Mouse (Mus musculus): ENCODE data around the gene Lrr1. TPM values are rescaled to one million over a fixed set of nuclear protein-coding genes. Genes with fewer than 3 reads are reported as not detected.

The Lrr1 gene
- total and polyA plus RNA-seq, 3 experiments: 14.1 to 23.1 TPM; not detected in 1

DNA sequence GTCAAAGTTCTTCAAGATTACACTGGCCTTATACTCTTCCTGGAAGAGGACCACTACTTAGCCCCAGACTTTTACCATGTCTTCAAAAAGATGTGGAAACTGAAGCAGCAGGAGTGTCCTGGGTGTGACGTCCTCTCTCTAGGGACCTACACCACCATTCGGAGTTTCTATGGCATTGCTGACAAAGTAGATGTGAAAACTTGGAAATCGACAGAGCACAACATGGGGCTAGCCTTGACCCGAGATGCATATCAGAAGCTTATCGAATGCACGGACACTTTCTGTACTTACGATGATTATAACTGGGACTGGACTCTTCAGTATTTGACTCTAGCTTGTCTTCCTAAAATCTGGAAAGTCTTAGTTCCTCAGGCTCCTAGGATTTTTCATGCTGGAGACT, 16.8 kb downstream of the Lrr1 start:
- DNase-seq (ENCODE audit: low read depth, low spot score): peak; percentile 42
- peak overlapping the region; percentile 63 for H3K27ac ChIP-seq (ENCODE audit: control insufficient read depth, low read depth, low read length)
- H3K36me3 ChIP-seq (ENCODE audit: control insufficient read depth in 1 of 2, insufficient read depth in 2 of 2, low read length in 2 of 2): peaks cover 12 to 28% of the 10 kb centered on the region in 2 experiments
- H3K9me3 ChIP-seq (replicated peaks; ENCODE audit: insufficient read depth, low read length): no peaks in the 10 kb centered on the region
- no peaks in the 10 kb centered on the region for H3K27me3 ChIP-seq (ENCODE audit: control insufficient read depth in 1 of 2, insufficient read depth in 2 of 2, low read length in 2 of 2)
- peak overlapping the region; percentile 99 for H3K9ac ChIP-seq (ENCODE audit: control insufficient read depth, low read depth, low read length, poor library complexity, severe bottlenecking)
- TF ChIP-seq JUND (IDR thresholded peaks at IDR 0.05; ENCODE audit: low read depth, low read length) (no peak), POLR2A (IDR thresholded peaks at IDR 0.05; ENCODE audit: control insufficient read depth in 1 of 2, insufficient read depth in 1 of 2, low read depth in 1 of 2, low read length in 2 of 2, poor library complexity in 1 of 2) (no peak), TCF12 (IDR thresholded peaks at IDR 0.05; ENCODE audit: low read depth, low read length) (0 out of 2 replicates have a peak, but pooled peaks have one; percentile 0), GATA1 (IDR thresholded peaks at IDR 0.05; ENCODE audit: low read depth, low read length) (no peak)
- H3K79me2 ChIP-seq (ENCODE audit: control insufficient read depth, insufficient read depth, low read length, poor library complexity): peaks cover 52% of the 10 kb centered on the region
- H3K4me3 ChIP-seq (ENCODE audit: control insufficient read depth in 1 of 2, insufficient read depth in 1 of 2, low read depth in 2 of 2, low read length in 2 of 2): peak overlapping the region; percentile 88 to 96
- H3K4me1 ChIP-seq (ENCODE audit: control insufficient read depth in 1 of 2, insufficient read depth in 2 of 2, low read length in 2 of 2): peaks cover 7 to 12% of the 10 kb centered on the region in 2 experiments

DNA sequence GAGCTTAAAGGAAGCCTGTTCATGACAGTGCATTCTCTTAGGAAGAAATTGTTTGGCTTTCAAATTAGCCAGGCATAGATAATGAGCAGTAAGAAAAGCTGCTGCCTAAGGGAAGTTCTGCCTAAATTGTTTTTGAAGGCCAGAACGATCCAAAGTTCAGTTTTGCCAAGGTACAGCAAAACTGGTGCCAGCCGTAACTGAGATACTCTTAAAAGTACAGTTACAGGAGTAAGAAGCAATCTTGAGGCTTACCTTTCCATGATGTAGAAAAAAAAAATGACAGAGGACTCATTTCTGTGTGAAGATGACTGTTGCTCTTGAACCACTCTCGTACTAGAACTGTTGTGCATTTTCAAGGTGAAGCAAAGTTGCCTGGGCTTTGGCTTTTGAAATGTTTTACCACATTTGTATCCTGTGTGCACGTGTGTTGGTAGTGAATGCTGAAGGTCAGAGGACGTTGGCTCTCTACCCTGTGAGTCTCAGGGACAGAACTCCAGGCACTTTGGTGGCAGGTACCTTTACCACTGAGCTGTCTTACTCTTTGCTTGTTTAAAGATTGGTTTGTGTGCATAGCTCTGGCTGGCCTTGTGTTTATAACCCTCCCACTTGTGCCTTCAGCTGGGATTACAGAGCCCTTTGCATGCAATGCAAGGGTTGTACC, 18.3 kb downstream of the Lrr1 start:
- H3K9ac ChIP-seq (ENCODE audit: control insufficient read depth, low read depth, low read length, poor library complexity, severe bottlenecking): peak overlapping the region; percentile 20
- H3K27ac ChIP-seq (ENCODE audit: control insufficient read depth, low read depth, low read length): 0 out of 2 replicates have a peak overlapping the region, but pooled peaks have one; percentile 1
- no peak for DNase-seq (ENCODE audit: low read depth, low spot score)
- H3K27me3 ChIP-seq (ENCODE audit: control insufficient read depth in 1 of 2, insufficient read depth in 2 of 2, low read length in 2 of 2): no peaks in the 10 kb centered on the region
- peaks cover 7 to 10% of the 10 kb centered on the region in 2 experiments for H3K4me1 ChIP-seq (ENCODE audit: control insufficient read depth in 1 of 2, insufficient read depth in 2 of 2, low read length in 2 of 2)
- TF ChIP-seq POLR2AphosphoS2 (IDR thresholded peaks at IDR 0.05; ENCODE audit: low read length): 0 out of 2 replicates have a peak, but pooled peaks have one; percentile 23
- no peak for TF ChIP-seq SMC3 (IDR thresholded peaks at IDR 0.05; ENCODE audit: low read depth, low read length)
- TF ChIP-seq TCF12 (IDR thresholded peaks at IDR 0.05; ENCODE audit: low read depth, low read length): no peak
- TF ChIP-seq MAZ (IDR thresholded peaks at IDR 0.05; ENCODE audit: low read depth, low read length): no peak
- H3K9me3 ChIP-seq (replicated peaks; ENCODE audit: insufficient read depth, low read length): no peaks in the 10 kb centered on the region
- H3K4me3 ChIP-seq (ENCODE audit: control insufficient read depth in 1 of 2, insufficient read depth in 1 of 2, low read depth in 2 of 2, low read length in 2 of 2): peak overlapping the region; percentile 19 to 96
- H3K79me2 ChIP-seq (ENCODE audit: control insufficient read depth, insufficient read depth, low read length, poor library complexity): peaks cover 52% of the 10 kb centered on the region
- H3K36me3 ChIP-seq (ENCODE audit: control insufficient read depth in 1 of 2, insufficient read depth in 2 of 2, low read length in 2 of 2): peaks cover 9 to 26% of the 10 kb centered on the region in 2 experiments

DNA sequence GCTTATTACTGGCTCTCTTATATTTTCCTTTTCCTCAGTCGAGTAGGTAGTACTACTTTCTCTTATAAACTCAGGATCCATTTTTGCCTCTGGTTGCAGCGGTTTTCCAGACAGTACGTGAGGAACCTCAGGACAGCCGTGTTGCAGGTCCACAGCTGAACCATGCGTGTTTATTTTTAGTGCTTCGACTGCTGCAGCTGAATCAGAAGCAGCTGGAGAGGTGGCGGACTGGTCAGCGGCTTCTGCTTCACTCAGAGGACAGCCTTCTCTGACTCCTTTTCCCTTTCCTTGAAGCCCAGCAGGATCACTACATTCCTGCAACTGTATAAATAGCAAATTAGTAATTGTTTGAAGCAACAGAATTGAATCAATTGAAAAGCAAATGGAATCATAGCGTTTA, 21.5 kb downstream of the Lrr1 start:
- H3K27ac ChIP-seq (ENCODE audit: control insufficient read depth, low read depth, low read length): no peak overlapping the region
- TF ChIP-seq BHLHE40 (IDR thresholded peaks at IDR 0.05; ENCODE audit: borderline replicate concordance, low read depth, low read length) (no peak), POLR2A (IDR thresholded peaks at IDR 0.05; ENCODE audit: control insufficient read depth in 1 of 2, insufficient read depth in 1 of 2, low read depth in 1 of 2, low read length in 2 of 2, poor library complexity in 1 of 2) (no peak), SIN3A (IDR thresholded peaks at IDR 0.05; ENCODE audit: low read length) (no peak), POLR2AphosphoS2 (IDR thresholded peaks at IDR 0.05; ENCODE audit: low read length) (no peak), TBP (IDR thresholded peaks at IDR 0.05; ENCODE audit: low read depth, low read length) (no peak), GABPA (IDR thresholded peaks at IDR 0.05; ENCODE audit: low read depth, low read length) (no peak), RCOR1 (IDR thresholded peaks at IDR 0.05; ENCODE audit: low read depth, low read length) (no peak), HCFC1 (IDR thresholded peaks at IDR 0.05; ENCODE audit: low read depth, low read length) (0 out of 2 replicates have a peak, but pooled peaks have one; percentile 0), MAX (IDR thresholded peaks at IDR 0.05; ENCODE audit: low read length) (no peak)
- no peaks in the 10 kb centered on the region for H3K27me3 ChIP-seq (ENCODE audit: control insufficient read depth in 1 of 2, insufficient read depth in 2 of 2, low read length in 2 of 2)
- H3K9ac ChIP-seq (ENCODE audit: control insufficient read depth, low read depth, low read length, poor library complexity, severe bottlenecking): no peak overlapping the region
- no peaks in the 10 kb centered on the region for H3K9me3 ChIP-seq (replicated peaks; ENCODE audit: insufficient read depth, low read length)
- H3K4me1 ChIP-seq (ENCODE audit: control insufficient read depth in 1 of 2, insufficient read depth in 2 of 2, low read length in 2 of 2): peaks cover 8 to 15% of the 10 kb centered on the region in 2 experiments
- H3K79me2 ChIP-seq (ENCODE audit: control insufficient read depth, insufficient read depth, low read length, poor library complexity): peaks cover 32% of the 10 kb centered on the region
- H3K4me3 ChIP-seq (ENCODE audit: control insufficient read depth in 1 of 2, insufficient read depth in 1 of 2, low read depth in 2 of 2, low read length in 2 of 2): no peak overlapping the region
- peaks cover 6 to 24% of the 10 kb centered on the region in 2 experiments for H3K36me3 ChIP-seq (ENCODE audit: control insufficient read depth in 1 of 2, insufficient read depth in 2 of 2, low read length in 2 of 2)
- DNase-seq (ENCODE audit: low read depth, low spot score): no peak
